Mouse (Mus musculus): ENCODE results near the gene Srprb. TPM values are rescaled to one million over a fixed set of nuclear protein-coding genes. Genes with fewer than 3 reads are reported as not detected.
"Not testable (repeated sequence)": the region's sequence is repeated elsewhere in the genome, so short reads cannot be mapped to it uniquely, and the experiment has no call there.

Srprb gene
- polyA plus RNA-seq, 1 experiment, result 76.1 TPM

GRCm38 (mm10) chr9:103180807-103181565, 21.0 kb downstream of the Srprb start:
- TF ChIP-seq POLR2A (IDR thresholded peaks at IDR 0.05; ENCODE audit: low read depth, low read length) (peak; percentile 76), CTCF (IDR thresholded peaks at IDR 0.05; ENCODE audit: borderline replicate concordance, insufficient read depth, low read length) (no peak)
- Histone ChIP-seq H3K27ac (ENCODE audit: insufficient read depth, low read length) (no peak overlapping the region), H3K4me3 (ENCODE audit: insufficient read depth, low read length) (peak overlapping the region; percentile 34), H3K4me1 (ENCODE audit: control insufficient read depth, insufficient read depth, low read length) (no peaks in the 10 kb centered on the region)

- no peak for TF ChIP-seq CTCF (IDR thresholded peaks at IDR 0.05; ENCODE audit: borderline replicate concordance, insufficient read depth, low read length)
- TF ChIP-seq POLR2A (IDR thresholded peaks at IDR 0.05; ENCODE audit: low read depth, low read length), result no peak
- no peaks in the 10 kb centered on the region for H3K4me1 ChIP-seq (ENCODE audit: control insufficient read depth, insufficient read depth, low read length)
- H3K4me3 ChIP-seq (ENCODE audit: insufficient read depth, low read length), result no peak overlapping the region
- no peak overlapping the region for H3K27ac ChIP-seq (ENCODE audit: insufficient read depth, low read length)
These were observed 21.6 kb downstream of the Srprb start for GRCm38 (mm10) chr9:103180303-103180702.

- Histone ChIP-seq H3K4me1 (ENCODE audit: control insufficient read depth, insufficient read depth, low read length) (no peaks in the 10 kb centered on the region), H3K27ac (ENCODE audit: insufficient read depth, low read length) (no peak overlapping the region), H3K4me3 (ENCODE audit: insufficient read depth, low read length) (no peak overlapping the region)
- TF ChIP-seq POLR2A (IDR thresholded peaks at IDR 0.05; ENCODE audit: low read depth, low read length) (no peak), CTCF (IDR thresholded peaks at IDR 0.05; ENCODE audit: borderline replicate concordance, insufficient read depth, low read length) (no peak)
These were observed 26.2 kb downstream of the Srprb start for GRCm38 (mm10) chr9:103175692-103176091.

GRCm38 (mm10) chr9:103174771-103175519, 27.0 kb downstream of the Srprb start:
- Histone ChIP-seq H3K4me3 (ENCODE audit: insufficient read depth, low read length) (no peak overlapping the region), H3K27ac (ENCODE audit: insufficient read depth, low read length) (no peak overlapping the region), H3K4me1 (ENCODE audit: control insufficient read depth, insufficient read depth, low read length) (no peaks in the 10 kb centered on the region)
- TF ChIP-seq CTCF (IDR thresholded peaks at IDR 0.05; ENCODE audit: borderline replicate concordance, insufficient read depth, low read length) (peak; percentile 52; the same call in 1 of the 2 replicates), POLR2A (IDR thresholded peaks at IDR 0.05; ENCODE audit: low read depth, low read length) (no peak)

- no peak overlapping the region for H3K27ac ChIP-seq (ENCODE audit: insufficient read depth, low read length)
- no peaks in the 10 kb centered on the region for H3K4me1 ChIP-seq (ENCODE audit: control insufficient read depth, insufficient read depth, low read length)
- no peak for TF ChIP-seq CTCF (IDR thresholded peaks at IDR 0.05; ENCODE audit: borderline replicate concordance, insufficient read depth, low read length)
- no peak for TF ChIP-seq POLR2A (IDR thresholded peaks at IDR 0.05; ENCODE audit: low read depth, low read length)
- no peak overlapping the region for H3K4me3 ChIP-seq (ENCODE audit: insufficient read depth, low read length)
These were observed 33.2 kb downstream of the Srprb start for GRCm38 (mm10) chr9:103168771-103169170.

GRCm38 (mm10) chr9:103168046-103168445, 33.9 kb downstream of the Srprb start:
- no peak overlapping the region for H3K4me3 ChIP-seq (ENCODE audit: insufficient read depth, low read length)
- H3K27ac ChIP-seq (ENCODE audit: insufficient read depth, low read length), result no peak overlapping the region
- no peak for TF ChIP-seq CTCF (IDR thresholded peaks at IDR 0.05; ENCODE audit: borderline replicate concordance, insufficient read depth, low read length)
- no peak for TF ChIP-seq POLR2A (IDR thresholded peaks at IDR 0.05; ENCODE audit: low read depth, low read length)
- H3K4me1 ChIP-seq (ENCODE audit: control insufficient read depth, insufficient read depth, low read length), result no peaks in the 10 kb centered on the region

GRCm38 (mm10) chr9:103163806-103164205, 38.1 kb downstream of the Srprb start:
- Histone ChIP-seq H3K4me3 (ENCODE audit: insufficient read depth, low read length) (no peak overlapping the region), H3K4me1 (ENCODE audit: control insufficient read depth, insufficient read depth, low read length) (no peaks in the 10 kb centered on the region), H3K27ac (ENCODE audit: insufficient read depth, low read length) (no peak overlapping the region)
- TF ChIP-seq POLR2A (IDR thresholded peaks at IDR 0.05; ENCODE audit: low read depth, low read length) (no peak), CTCF (IDR thresholded peaks at IDR 0.05; ENCODE audit: borderline replicate concordance, insufficient read depth, low read length) (no peak)

- H3K27ac ChIP-seq (ENCODE audit: insufficient read depth, low read length); H3K4me3 ChIP-seq (ENCODE audit: insufficient read depth, low read length); H3K4me1 ChIP-seq (ENCODE audit: control insufficient read depth, insufficient read depth, low read length): not testable (repeated sequence)
These were observed 46.8 kb downstream of the Srprb start for GRCm38 (mm10) chr9:103155158-103155557.

GRCm38 (mm10) chr9:103154568-103154967, 47.4 kb downstream of the Srprb start:
- no peak overlapping the region for H3K4me3 ChIP-seq (ENCODE audit: insufficient read depth, low read length)
- TF ChIP-seq CTCF (IDR thresholded peaks at IDR 0.05; ENCODE audit: borderline replicate concordance, insufficient read depth, low read length), result no peak
- TF ChIP-seq POLR2A (IDR thresholded peaks at IDR 0.05; ENCODE audit: low read depth, low read length), result no peak
- no peaks in the 10 kb centered on the region for H3K4me1 ChIP-seq (ENCODE audit: control insufficient read depth, insufficient read depth, low read length)

GRCm38 (mm10) chr9:103153286-103153685, 48.7 kb downstream of the Srprb start:
- Histone ChIP-seq H3K27ac (ENCODE audit: insufficient read depth, low read length) (no peak overlapping the region), H3K4me1 (ENCODE audit: control insufficient read depth, insufficient read depth, low read length) (no peaks in the 10 kb centered on the region), H3K4me3 (ENCODE audit: insufficient read depth, low read length) (no peak overlapping the region)
- no peak for TF ChIP-seq POLR2A (IDR thresholded peaks at IDR 0.05; ENCODE audit: low read depth, low read length)
- no peak for TF ChIP-seq CTCF (IDR thresholded peaks at IDR 0.05; ENCODE audit: borderline replicate concordance, insufficient read depth, low read length)

More at GRCm38 (mm10) chr9:103154568-103154967, 47.4 kb downstream of the Srprb start:
- H3K27ac ChIP-seq (ENCODE audit: insufficient read depth, low read length), result no peak overlapping the region

Data from embryonic fibroblast, embryonic 13.5 days (primary cell).